Mouse (Mus musculus) cerebral cortex, adult 2 months (tissue): ENCODE measurements around the gene Inpp5e.

ENCODE experiments used
- WGBS: fragments of 180-500 bp; shearing (Covaris S2); methylation state at CpG from one replicate; pipeline ENCODE4 v1.1.7; 2018; 5-methylcytosine and 5-hydroxymethylcytosine counted together

Inpp5e gene

DNA sequence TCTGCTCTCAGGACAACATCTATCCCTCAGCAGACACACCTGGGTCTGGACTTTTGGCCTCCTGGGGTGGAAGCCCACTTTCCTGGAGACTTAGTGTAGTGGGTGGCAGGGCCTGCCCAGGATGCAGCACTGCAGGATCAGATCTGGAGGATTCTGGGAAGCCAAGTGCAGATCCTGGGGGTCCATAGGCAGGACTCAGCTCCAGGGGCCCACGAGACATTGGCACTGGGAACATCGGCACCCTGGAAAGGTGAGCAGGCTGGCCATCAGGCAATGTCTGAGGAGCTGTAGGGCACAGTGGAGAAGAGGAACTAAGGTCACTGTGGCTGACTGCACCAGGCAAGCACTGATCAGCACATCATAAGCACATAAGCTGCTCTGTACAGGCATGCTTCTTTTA is 13.0 kb upstream of the Inpp5e start:
- 94% methylated on average over 2 of the region's 2 CpGs for WGBS

- WGBS: 75% methylated on average over 1 of the region's 1 CpGs
These were observed 9.1 kb upstream of the Inpp5e start for GRCm38 (mm10) chr2:26418120-26418519.

DNA sequence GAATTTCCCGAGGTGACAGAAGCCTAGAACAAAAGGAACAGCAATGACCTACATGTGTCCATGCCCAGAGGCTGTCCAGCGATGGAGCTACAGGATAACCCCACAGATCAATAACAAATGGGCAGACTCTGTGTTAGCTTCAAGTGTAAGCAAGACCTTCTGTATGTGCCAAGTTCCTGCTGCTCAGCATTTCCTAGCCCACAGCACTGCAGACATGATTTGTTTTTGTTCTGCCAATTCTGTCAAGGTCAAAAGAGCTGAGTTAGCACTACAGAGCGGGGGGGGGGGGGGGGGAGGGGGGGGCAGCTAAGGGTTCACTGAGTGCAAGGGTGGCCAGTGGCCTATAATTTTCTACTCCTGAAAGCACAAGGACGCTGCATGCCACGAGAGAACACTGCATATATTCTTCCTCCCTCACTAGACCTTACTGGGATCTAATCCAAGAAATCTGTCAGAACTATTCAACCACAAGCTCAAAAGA is 2.0 kb upstream of the Inpp5e start:
- WGBS: 28% methylated on average over 5 of the region's 5 CpGs

DNA sequence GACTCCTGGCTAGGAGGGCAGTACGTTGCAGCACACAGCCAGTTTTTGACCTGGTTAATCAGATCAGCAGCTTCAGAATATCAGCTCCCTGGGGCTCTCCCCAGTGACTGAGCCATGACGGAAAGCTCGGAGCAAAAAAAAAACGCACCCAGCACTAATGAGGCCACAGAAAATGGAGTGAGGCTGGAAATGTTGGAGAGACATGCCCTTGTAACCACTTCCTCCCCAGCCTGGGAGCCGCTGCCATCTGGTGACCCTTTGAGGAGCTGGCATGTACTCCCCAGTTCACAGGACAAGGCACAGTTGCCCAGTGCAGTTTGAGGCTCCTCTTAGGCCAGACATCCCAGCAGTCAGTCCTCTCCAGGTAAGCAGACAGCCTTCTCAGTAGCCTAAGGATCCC is 1.1 kb upstream of the Inpp5e start:
- 75% methylated on average over 5 of the region's 5 CpGs for WGBS

DNA sequence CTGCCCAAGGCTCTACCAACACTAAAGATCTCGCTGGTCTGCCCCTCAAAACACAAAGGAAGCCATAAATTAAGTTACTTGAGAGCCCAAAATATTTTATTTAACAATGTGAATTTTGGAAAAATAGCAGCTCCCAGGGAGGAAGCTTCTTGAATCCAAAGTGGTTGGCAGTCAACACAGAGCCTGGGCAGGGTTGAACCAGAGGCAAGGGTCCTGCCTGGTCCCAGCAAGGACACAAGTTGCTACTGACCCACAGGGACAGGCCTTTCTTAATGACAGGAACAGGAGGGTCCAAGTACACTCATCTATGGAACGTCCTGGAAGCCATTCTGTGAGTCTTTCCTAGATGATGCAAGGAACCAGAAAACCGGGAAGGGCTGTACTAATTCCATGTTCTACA is 359 bp upstream of the Inpp5e start:
- 47% methylated on average over 3 of the region's 3 CpGs for WGBS

GRCm38 (mm10) chr2:26403306-26403705 is 5.7 kb downstream of the Inpp5e start:
- WGBS: 82% methylated on average over 8 of the region's 8 CpGs

DNA sequence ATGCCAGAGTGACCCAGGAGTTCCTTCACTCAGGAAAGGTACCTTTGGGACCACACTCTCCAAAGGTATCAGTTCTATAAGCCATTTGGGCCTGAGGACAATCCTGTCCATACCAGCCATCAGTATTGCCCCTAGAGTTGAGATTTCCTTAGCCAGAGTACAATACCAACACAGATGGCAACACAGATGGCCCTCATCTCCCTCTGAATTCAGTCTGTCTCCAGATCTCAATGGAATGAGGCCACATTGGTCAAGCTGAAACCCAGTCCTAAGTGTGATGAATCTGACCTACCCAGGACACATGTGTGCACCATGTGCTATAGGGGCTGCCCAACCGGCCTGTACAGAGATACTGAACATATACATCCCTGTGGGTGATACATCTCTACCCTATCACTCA is 6.7 kb downstream of the Inpp5e start:
- WGBS: 86% methylated on average over 1 of the region's 1 CpGs

- 94% methylated on average over 4 of the region's 4 CpGs for WGBS
These were observed 8.0 kb downstream of the Inpp5e start for GRCm38 (mm10) chr2:26401023-26401422.

GRCm38 (mm10) chr2:26400296-26400695 is 8.7 kb downstream of the Inpp5e start:
- 92% methylated on average over 5 of the region's 5 CpGs for WGBS

- 68% methylated on average over 5 of the region's 5 CpGs for WGBS
These were observed 9.4 kb downstream of the Inpp5e start for GRCm38 (mm10) chr2:26399647-26400046.

DNA sequence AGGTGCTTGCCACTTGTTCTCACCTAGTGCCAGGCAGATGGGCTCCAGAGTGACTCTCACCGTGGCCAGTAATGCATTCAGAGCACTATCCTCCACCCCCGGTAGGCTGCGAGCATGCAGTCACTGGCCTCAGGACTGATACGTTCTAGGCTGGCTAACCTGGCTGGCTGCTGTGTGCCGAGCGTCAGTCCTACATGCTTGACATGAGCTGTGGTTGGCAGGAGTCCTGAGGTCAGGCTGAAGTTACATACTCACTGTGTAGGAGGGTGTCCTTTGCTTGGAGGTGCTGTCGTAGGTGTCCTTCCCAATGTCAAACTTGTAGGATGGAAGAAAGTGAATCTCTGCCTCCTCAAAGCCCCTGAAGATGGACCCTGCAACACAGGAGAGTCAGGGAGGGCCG is 10.0 kb downstream of the Inpp5e start:
- WGBS: 71% methylated on average over 8 of the region's 8 CpGs

GRCm38 (mm10) chr2:26391617-26392016 is 17.4 kb downstream of the Inpp5e start:
- WGBS: 87% methylated on average over 6 of the region's 6 CpGs

- 75% methylated on average over 3 of the region's 3 CpGs for WGBS
These were observed 18.0 kb downstream of the Inpp5e start for GRCm38 (mm10) chr2:26390954-26391353.

DNA sequence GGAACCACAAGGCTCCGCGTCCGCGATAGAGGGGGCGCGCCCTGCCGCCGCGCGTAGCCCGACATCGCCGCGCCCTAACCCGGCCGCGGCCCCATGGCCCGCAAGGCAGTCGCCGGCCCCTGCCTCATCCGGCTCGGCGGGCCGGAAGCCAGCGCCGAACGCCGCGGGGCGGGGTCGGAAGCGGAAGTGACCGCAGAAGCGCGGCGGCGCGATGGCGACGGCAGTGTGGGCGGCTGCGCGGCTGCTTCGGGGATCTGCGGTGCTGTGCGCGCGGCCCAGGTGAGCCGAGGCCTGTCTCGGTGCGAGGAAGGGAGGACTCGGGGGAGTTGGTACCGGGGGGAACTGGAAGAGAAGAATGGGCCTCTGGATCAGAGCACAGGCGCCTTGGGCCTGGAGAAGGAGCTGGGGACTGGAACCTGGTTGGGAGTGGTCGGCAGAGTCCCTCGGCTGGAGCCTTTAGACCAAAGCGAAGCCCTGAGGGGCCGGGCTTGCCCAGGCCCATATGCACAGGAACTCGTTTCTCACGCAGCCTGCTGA is 19.8 kb downstream of the Inpp5e start, which contains the start of the genes Entr1 and Pmpca:
Gene Entr1 (minus strand): TSS at position 163 of the 537 bp plus-strand sequence.
Gene Pmpca (plus strand): TSS at position 186 of the 537 bp plus-strand sequence.
- WGBS: under 1% methylated on average over 59 of the region's 60 CpGs

DNA sequence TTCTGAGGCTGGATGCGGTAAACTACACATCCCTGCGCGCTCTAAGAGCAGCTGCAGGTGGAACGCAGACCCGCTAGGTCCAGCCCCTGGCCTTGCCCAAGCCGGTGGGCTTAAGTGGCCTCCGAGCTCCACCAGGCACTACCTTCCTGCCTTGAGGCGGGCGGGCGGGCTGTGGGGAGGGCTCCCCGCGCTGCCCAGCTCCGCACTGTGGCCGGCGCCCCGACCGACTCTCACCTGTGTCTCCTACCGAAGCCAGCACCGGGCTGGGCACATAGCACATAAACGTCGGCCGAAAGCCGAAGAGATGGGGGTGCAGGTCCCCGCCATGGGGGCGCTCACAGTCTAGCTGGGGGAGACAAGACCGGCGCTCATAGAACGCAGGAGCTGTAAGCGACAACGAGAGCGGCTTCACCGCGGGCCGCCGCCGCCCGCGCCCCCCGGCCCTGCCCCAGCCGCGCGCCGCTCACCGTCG is 20.3 kb downstream of the Inpp5e start:
- under 1% methylated on average over 45 of the region's 45 CpGs for WGBS

- 74% methylated on average over 3 of the region's 3 CpGs for WGBS
These were observed 21.3 kb downstream of the Inpp5e start for GRCm38 (mm10) chr2:26387713-26388112.

GRCm38 (mm10) chr2:26380871-26381270 is 28.1 kb downstream of the Inpp5e start:
- WGBS: 28% methylated on average over 6 of the region's 6 CpGs

DNA sequence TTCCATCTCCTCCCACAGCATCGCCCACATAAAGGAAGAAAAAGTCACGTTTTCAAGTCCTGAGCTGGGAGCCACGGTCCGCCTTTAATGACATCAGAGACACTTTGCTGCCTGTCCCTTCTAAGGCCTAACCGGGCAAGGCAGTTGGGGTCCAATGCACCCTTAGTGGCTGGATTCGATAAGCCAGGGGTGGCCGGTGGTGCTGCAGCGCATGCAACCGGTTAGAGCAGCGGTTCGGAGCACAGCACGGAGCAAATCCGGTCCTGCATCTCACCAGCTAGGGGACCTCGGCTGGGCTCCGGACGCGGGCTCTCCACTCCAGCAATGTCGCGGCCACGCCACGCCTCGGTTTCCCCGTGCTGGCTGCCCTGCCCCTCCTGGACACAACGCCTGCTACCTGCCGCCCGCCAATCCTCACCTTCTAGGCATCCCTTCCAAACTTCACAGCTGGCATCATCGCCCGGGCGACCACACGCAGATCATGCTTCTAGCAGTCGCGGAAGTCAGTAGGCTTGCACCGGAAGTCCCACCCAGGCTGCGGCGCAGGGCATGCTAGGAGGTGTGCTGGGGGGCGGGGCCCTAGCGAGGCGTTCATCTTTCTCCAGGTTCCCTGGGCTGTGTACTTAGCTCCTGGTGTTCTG is 28.8 kb downstream of the Inpp5e start, which contains the start of gene Snapc4:
Gene Snapc4 (minus strand): TSS at position 523 of the 641 bp plus-strand sequence.
- under 1% methylated on average over 38 of the region's 38 CpGs for WGBS

DNA sequence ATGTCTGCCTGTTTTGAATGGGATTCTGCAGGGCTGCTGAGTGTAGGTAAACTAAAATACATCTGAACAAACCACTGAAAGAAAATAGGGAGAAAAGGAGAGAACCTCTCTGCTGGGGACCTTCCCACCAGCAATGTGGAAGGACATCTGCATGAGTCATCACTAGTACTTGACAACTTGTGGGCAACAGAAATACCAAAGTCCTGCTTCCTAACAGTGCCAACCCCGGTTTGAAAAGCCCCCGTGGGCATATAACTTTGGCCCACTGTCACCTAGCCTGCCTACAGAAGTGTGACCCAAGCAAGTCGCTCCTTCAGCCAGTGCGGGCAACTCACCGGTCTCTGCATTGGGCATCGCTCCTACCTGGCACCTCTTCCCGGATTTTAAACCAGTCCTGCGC is 36.6 kb downstream of the Inpp5e start:
- 88% methylated on average over 8 of the region's 8 CpGs for WGBS

DNA sequence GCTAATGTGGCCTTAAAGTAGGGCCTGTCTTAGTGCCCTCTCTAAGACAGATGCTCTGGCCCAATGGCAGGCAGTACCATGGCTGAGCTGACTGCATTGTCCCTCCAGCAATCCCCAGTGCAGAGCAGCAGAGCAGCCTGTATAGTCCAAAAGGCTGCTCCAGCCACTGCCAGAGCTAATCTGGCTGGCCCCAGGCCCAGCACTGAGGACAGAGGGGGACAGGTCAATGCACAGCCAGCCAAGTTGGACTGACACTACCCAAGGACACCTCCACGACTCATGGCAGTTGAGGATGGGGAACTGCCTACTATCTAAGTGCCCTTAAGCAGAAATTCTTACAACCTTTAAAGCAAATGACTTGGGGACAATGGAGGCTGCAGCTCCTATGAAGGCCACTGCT is 40.4 kb downstream of the Inpp5e start:
- WGBS: 88% methylated on average over 1 of the region's 1 CpGs

DNA sequence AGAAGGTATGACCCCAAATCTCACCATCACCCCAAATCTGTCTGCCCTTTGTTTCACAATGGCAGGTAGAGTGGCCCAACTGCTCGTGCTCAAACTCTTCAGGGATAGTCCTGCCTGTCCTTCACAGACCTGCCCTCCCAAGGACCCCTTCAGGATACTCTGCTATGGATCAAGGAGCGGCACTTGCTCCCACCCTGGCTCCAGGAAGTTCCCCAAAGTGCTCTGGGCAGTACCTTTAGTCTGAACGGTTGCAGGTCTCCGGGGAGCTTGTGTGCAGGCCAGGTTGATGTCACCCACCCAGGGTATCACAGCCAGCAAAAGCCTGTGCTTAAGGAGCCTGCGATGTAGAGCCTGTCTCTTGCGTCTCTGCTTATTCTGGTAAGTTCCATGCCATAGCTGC is 41.1 kb downstream of the Inpp5e start:
- WGBS: 93% methylated on average over 6 of the region's 6 CpGs

DNA sequence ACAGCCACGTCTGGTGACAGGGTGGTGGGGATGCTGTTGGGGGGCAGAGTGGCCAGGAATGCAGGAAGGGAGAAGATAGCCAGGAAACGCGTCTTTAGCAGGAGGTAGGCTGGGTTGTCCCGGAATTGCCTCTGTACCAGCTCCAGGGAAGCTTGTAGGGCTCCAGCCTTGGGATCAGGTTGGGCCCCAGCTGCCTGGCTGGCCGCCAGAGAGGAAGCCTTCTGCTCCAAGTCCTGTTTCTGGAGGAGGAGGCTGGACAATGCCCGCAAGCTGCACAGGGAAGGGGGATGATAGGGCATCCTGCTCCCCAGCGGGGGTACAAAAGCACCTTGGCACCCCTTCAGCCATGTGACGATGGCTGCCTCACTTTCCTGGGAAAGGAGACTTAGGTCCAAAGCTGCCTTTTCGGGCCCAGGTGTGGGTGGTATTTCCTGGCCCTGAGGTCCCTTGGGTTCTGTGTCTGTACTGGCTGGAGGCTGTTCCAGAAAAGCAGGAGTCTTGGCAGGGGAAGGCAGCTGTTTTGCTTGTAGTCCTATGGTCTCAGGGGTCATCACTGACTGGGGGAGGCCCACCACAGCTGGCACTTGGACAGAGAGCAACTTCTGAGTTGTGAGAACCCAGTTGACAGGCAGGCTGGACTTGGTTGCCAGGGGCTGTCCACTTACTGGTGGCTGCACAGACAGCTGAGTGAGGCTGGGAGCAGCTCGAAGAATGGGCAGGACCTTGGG is 44.1 kb downstream of the Inpp5e start:
- 43% methylated on average over 10 of the region's 10 CpGs for WGBS

DNA sequence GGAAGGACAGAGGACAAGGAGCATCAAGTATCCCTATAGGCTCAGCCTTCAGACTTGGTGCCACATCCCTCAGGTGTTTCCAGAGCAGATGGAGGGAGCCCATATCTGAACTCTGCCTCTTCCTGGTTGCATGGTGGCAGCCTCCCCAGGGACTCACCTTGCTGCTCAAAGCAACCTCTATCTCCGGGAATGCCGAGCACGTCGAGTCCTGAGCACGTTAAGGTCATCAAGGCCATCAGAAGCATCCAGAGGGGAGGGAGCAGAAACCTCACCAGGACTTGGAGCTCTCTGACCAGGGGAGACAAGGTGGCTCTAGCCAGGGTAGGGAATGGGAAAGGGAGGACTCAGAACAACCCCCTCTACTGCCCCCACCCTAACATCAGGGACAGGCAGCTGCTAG is 45.5 kb downstream of the Inpp5e start:
- WGBS: 93% methylated on average over 5 of the region's 5 CpGs
